Mouse (Mus musculus): ENCODE measurements around the gene Capn13.

The Capn13 gene

DNA sequence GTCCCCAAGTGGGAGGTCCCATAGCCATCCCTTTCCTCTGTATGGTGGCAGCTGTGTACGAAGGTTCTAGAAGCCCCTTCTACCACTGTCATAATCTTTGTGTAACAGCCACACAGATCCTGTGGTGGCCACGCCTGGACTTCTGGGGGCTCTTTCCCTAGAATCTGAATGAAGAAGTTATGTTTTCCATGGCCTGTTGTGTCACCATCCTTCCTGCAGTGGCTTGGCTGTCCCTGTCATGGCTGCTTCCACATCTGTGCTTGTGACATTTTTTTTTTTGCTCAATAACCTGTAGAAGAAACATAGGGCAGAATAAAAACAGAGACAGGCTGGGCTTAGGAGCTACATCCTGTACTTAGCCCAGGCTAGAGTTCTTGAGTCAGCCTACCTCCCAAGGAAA, at the start of gene Capn13:
Gene Capn13 (minus strand): TSS at position 5 of the 400 bp plus-strand sequence.
- DNase-seq (ENCODE audit: low read depth, low spot score), result no peak

DNA sequence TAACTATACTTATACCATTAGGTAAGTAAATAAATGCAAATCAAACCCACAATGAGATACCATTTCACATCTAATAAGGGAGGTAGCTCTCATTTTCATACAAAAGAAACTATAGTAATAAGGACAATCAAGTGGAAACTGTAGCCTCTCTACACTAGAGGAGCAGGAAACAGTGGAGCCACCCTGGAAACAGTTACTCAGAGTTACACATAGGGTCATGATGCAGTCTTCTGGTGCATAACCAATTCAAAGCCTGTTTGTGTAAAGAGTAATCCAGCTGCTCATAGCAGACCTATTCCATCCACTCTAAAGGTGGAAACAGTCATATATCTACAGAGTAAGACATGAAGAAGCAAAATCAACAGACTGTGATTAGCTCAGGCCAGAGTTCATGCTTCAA, 48.4 kb upstream of the Capn13 start:
- no peak for DNase-seq (ENCODE audit: low read depth, low spot score)

GRCm38 (mm10) chr17:73440798-73441197, 40.1 kb upstream of the Capn13 start:
- no peak for DNase-seq (ENCODE audit: low read depth, low spot score)

DNA sequence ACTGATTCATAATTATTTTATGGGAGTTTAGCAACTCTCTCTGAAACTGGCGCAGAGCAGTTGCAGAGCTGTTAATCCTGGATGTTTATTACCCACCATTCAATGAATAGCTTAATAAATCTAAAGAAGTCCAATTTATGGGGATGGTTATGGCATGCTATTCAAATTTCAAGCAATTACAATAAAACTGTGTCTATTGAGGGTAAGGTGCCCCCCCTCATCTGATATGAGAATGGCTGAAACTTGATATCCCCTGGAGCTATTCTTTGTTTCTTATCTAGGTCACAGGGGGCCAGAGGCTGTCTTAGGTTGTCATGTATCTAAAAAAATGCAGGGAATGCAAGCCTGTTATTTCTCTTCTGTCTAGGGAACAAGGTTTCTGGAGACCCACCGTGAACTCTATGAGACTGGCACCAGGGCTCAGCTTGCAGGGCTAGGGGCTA, 31.9 kb upstream of the Capn13 start:
- DNase-seq (ENCODE audit: low read depth, low spot score), result no peak

- DNase-seq (ENCODE audit: low read depth, low spot score), result no peak
Measured at GRCm38 (mm10) chr17:73432058-73432457, 31.4 kb upstream of the Capn13 start.

DNA sequence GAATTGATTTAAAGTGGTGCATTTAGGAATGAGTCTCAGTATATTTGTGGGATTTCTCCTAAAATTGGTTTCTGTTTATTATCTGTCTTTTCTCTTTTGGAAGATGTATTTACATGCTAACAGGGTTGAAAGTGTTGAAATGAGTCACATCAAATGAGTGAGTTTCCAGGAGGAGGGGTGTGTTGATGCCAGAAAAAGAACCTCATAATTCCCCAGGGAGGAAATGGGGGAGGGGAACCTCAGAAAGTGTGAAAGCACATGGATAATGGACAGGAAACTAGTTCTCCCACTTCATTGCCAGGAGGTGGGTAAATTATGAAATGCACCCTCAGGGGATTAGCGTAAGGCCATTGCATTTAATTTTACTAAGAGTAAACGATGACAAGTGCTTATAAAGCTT, 16.7 kb upstream of the Capn13 start:
- DNase-seq (ENCODE audit: low read depth, low spot score), result peak; percentile 3

DNA sequence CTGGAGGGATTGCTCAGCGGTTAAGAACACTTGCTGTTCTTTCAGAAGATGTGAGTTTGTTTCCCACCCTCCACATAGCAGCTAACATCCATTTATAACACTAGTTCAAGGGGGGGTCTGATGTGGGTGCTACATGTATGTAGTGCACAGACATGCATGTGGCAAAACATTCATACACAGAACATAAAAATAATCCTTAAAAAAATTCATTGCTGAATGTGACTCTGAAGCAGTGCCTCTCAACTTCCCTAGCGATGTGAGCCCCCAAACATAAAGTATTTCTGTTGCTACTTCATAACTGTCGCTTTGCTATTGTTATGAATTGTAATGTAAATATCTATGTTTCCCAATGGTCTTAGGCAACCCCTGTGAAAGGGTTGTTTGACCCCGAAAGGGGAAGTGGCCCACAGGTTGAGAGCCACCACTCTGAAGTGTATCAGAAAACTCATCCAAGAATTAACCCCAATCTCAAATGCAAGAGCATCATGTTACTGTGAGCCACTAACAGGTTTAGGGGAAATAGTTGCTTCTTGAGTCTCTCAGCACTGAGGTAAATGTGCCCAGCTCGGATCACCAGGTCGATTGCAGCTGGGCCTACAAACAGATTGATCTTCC, 15.6 kb upstream of the Capn13 start:
- DNase-seq (ENCODE audit: low read depth, low spot score), result no peak

DNA sequence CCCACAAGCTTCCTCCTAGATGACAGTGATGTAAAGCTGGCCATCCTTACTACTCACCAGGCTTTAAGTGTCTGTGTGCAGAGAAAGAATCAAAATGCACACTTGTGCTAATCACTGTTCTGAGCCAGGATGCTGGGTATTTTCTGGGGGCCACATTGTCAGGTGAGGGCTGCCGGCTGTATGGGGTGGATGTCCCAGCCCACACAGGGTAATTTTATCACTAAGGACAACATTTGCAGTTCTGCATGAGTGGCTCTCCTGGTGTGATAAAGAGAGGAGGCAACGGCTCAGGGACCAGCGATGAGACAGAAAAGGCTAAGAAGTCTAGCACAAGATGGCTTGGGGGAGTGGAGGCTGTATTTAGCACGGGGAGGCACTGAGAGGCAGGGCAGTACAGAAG, 11.2 kb upstream of the Capn13 start:
- no peak for DNase-seq (ENCODE audit: low read depth, low spot score)

- DNase-seq (ENCODE audit: low read depth, low spot score), result no peak
Measured at GRCm38 (mm10) chr17:73401272-73401671, 606 bp upstream of the Capn13 start.

- no peak for DNase-seq (ENCODE audit: low read depth, low spot score)
Measured at GRCm38 (mm10) chr17:73399136-73399535, 1.5 kb downstream of the Capn13 start.

GRCm38 (mm10) chr17:73393361-73393760, 7.3 kb downstream of the Capn13 start:
- DNase-seq (ENCODE audit: low read depth, low spot score), result no peak

GRCm38 (mm10) chr17:73391771-73392170, 8.9 kb downstream of the Capn13 start:
- DNase-seq (ENCODE audit: low read depth, low spot score), result no peak

GRCm38 (mm10) chr17:73390191-73391089, 10.2 kb downstream of the Capn13 start:
- DNase-seq (ENCODE audit: low read depth, low spot score), result no peak

DNA sequence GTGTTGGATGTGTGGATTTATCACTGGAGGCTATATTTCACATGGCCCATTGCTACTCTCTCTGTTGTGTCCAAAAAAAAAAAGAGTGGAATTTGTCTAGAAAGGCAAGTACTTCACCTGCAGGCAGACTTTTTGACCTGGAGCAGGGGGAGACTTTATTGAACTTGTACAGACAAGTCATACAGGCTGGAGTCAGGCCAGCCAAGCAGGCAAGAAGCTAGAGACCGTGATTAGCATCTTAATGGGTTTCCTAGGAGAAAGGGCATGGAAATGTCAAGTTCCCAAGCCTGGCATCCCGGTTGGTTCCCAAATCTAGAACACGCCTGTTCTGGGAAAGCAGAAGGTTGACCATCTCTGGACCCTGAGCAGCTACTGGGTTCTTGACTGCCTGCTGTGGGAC, 11.3 kb downstream of the Capn13 start:
- DNase-seq (ENCODE audit: low read depth, low spot score), result no peak

GRCm38 (mm10) chr17:73386581-73386980, 14.1 kb downstream of the Capn13 start:
- peak; percentile 30 for DNase-seq (ENCODE audit: low read depth, low spot score)

DNA sequence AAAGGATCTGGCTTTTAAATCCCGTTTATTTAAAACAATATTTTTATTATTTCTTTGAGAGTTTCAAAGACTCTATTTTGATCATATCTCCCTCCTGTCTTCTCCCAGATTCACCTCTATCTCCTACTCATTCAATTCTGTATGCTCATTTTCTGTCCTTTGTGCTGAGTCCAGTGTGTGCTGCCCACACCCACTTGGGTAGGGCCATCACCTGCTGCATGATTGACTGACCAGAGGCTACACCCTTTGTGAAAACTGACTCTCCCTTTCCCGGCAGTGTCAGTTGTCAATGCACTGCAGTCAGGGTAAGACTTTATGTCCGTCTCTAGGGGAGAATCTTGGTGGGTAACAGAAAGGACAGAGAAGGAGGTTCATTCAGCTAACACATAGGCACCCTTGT, 14.7 kb downstream of the Capn13 start:
- no peak for DNase-seq (ENCODE audit: low read depth, low spot score)

DNA sequence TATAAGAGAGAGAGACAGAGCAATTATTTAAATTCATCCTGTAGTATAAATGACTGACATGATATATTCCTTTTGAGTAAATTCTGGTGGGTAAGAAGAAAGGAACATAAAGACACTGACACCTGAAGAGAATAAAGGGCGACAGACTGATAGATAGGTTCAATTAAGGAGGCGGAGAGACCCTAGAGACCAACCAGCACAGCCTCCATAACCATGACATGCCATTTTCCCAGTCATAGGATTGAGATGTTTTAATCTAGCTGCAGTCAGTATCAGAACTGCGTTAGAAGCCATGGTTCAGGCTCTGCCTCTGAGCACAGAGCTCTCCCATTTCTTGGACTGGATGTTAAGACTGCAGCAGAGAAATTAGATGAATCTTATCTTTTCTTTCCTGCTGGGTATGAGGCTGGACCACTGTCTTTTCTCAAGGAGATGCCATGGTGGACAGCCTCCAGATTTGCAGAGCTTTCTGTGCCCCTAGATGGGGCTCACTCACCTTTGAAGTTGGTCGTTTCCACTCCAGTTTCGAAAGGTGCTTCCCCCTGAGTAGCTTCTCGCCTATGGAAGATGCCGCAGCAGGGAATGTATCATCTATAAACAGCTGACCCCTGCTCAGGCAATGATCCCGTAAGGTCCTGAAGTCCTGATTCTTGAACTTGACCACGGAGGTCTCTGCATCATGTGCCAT, 18.2 kb downstream of the Capn13 start:
- no peak for DNase-seq (ENCODE audit: low read depth, low spot score)

DNA sequence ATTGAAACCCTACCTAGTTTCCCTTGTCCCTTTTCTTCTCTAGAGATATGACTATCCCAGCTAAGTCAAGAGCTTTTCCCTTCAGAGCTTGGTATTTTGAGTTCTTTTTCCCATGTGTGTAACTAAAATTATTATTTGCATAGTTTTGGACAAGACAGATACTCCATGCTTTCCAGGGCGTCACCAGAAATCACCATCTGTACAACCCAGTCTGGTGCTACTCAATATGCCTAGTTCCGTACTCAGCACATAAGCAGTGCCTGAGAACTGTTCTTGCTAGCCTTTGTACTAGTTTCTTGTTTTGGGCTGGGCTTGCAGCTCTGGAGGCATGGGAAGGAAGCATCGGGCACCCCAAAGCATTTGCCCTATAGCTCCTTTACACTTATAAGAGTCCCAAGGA, 19.0 kb downstream of the Capn13 start:
- no peak for DNase-seq (ENCODE audit: low read depth, low spot score)

DNA sequence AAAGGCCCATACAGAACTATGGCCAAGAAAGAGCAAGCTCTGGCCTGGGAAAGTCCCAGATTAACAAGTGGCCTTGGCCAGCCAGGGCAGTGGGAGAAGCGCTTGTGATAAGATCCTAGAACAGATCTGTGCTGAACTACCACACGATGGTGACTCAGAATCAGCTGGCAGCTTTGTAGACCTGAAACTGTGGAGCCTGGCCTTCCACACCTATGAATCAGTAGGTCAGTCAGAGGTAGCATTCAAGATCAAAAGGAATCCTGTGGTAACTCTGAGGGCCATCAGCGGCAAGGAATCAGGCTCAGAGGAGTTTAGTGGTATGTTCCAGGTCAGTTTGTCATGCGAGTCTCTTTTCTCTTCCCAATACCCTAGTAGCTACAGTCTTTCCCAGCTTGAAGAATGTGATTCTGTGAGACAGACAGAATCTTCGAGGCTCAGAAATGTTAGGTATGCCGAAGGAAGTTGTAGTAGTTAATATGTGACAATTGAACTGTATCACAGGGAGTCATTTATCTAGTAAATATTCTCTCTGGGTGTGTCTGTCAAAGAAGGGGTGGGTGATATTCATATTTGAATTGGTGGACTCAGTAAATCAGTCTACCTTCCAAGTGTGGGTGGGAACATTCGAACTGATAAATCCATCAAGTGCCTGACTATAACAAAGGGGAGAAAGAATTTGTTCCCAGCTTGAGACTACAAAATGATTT, 22.7 kb downstream of the Capn13 start:
- peak; percentile 68 for DNase-seq (ENCODE audit: low read depth, low spot score)

DNA sequence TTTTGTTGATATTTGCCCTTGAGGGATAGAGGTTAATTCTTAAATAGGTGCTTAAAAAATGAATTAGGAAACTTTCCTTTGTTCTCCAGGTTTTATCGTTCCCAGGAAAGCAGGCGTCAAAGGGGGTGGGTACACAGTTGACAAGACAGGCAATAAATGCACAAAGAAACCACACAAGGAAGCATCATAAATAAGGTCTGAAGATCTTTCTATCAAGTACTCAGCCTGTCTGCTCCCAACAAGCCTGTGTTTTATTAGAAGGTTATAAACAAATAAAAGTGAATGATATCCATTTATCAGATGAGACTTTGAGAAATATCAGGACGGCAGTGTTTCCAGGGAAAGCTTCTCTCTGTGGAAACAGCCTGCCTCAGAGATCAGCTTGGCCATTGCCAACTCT, 33.3 kb downstream of the Capn13 start:
- no peak for DNase-seq (ENCODE audit: low read depth, low spot score)

GRCm38 (mm10) chr17:73361054-73361453, 39.6 kb downstream of the Capn13 start:
- no peak for DNase-seq (ENCODE audit: low read depth, low spot score)

Data from 3T3-L1 (cell line).